Mouse (Mus musculus): ENCODE data around the gene Ifnl3. TPM values are rescaled to one million over a fixed set of nuclear protein-coding genes. Genes with fewer than 3 reads are reported as not detected.

The Ifnl3 gene
- polyA plus RNA-seq, 1 experiment from 2014 or later: not detected

DNA sequence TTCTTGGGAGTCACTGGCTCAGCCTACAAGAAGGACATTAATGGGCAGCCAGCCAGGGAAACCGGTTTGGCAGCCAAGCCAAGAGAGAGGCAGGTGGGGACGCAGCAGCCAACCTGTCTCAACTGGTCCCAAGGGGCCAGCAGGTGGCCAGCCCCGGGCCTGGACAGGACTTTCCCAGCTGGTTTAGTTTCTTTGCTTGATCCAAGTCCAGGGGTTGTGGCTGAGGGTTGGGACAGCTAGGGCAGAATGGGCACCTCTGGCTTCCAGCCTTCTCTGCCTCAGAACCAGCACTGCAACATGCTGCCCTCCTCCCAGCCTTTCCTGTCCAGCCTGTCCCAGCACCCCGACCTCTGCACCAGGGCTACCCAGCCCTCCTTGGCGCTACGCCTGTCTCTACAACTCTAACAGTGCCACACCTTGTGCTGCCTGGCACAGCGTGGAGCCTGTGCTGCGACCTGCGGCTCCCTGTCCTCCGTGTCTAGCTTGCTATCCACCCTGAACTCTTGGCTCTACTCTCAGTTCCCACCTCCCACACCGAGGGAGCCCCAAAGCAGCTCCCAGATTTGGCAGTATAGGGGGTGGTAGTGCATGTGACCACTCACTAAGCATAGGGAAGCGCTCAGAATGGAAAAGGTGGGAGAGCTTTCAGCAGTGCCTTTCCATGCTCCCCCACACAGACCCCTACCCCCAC is 47.8 kb downstream of the Ifnl3 start:
- WGBS: 73% methylated on average over 12 of the region's 12 CpGs
- Histone ChIP-seq H3K27ac (no peak overlapping the region), H3K4me2 (no peak overlapping the region), H3K4me1 (peaks cover 24% of the 10 kb centered on the region), H3K9ac (no peak overlapping the region), H3K9me3 (replicated peaks) (no peaks in the 10 kb centered on the region), H3K4me3 (no peak overlapping the region), H3K36me3 (ENCODE audit: poor library complexity, severe bottlenecking) (peaks cover 38% of the 10 kb centered on the region), H3K27me3 (no peaks in the 10 kb centered on the region)
- ATAC-seq: no peak

DNA sequence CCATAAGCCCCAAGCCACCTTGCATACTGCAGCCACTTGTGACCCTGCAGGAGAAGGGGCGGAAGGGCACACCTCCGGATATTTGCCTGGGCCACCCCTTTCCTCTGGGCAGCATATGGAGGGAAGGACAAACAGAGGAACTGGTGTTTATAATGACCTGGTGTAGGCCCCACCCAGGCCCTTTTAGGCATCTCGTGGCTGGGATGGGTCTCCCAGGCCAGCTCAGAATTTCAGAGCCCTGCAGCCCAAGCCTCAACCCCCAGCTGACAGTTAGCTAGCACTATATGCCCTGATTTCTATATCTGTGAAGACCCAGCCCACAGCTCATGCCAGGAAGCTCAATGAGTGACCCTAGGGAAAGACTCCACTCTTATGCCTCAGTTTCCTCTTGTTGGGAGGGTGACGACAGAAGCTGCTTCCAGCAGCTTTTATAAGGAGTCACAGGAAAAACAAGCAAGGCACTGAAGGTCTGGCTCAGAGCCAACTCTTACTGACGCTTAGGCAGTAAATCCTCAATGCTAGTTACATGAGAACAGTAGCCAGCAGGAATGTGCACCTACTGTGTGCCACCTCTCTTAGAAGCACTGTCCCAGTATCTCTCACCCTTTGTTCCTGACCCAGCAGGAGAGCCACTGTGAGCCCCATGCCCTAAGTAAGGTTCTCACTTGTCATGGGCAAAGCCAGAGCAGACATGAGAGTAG is 48.5 kb downstream of the Ifnl3 start:
- no peaks in the 10 kb centered on the region for H3K9me3 ChIP-seq (replicated peaks)
- ATAC-seq: no peak
- H3K27ac ChIP-seq: no peak overlapping the region; the same call in 1 of the 2 replicates
- H3K9ac ChIP-seq: no peak overlapping the region
- no peaks in the 10 kb centered on the region for H3K27me3 ChIP-seq
- no peak overlapping the region for H3K4me2 ChIP-seq
- peaks cover 31% of the 10 kb centered on the region for H3K36me3 ChIP-seq (ENCODE audit: poor library complexity, severe bottlenecking)
- peaks cover 24% of the 10 kb centered on the region for H3K4me1 ChIP-seq
- 48% methylated on average over 5 of the region's 5 CpGs for WGBS
- no peak overlapping the region for H3K4me3 ChIP-seq

DNA sequence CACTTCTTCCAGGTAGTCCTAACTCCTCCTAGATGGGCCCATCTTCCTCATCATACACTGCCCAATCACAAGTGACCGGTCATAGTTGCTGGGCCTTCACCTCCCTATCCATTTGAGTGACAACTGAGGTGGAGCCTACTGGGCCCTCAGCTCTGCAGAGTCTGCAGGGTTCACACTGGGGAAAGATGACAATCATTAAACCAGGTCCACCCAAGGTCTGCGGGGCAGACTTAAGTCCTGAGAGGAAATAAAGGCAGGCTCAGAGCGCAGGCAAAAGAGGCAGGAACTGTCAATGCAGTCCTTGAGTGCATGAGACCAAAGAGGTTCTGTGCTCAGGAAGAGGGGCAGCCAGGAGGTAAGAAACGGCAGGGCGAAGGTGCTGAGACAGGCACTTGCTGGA is 50.1 kb downstream of the Ifnl3 start:
- Histone ChIP-seq H3K36me3 (ENCODE audit: poor library complexity, severe bottlenecking) (peaks cover 16% of the 10 kb centered on the region), H3K9me3 (replicated peaks) (no peaks in the 10 kb centered on the region), H3K4me2 (no peak overlapping the region), H3K9ac (no peak overlapping the region), H3K4me1 (peaks cover 32% of the 10 kb centered on the region), H3K27ac (no peak overlapping the region), H3K4me3 (no peak overlapping the region), H3K27me3 (no peaks in the 10 kb centered on the region)
- WGBS: 92% methylated on average over 5 of the region's 5 CpGs
- no peak for ATAC-seq

DNA sequence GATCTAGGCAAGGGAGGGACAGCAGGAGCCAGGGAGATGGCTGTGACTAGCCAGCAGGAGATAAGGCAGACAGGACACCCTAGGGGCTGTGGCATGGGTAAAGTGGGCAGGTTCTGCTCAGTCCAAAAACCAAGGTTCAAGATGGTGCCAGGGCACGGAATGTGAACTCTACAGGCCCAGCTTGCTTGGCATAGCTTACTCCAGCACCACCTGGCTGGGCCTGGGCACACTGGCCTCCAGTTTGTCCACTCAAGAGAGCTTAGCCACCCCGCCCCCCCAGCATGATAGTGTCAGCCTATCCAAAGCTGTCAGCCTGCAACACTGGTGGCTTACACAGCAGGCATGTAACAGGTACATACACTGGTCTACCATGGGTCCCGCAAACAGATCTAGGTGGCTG is 50.6 kb downstream of the Ifnl3 start:
- no peaks in the 10 kb centered on the region for H3K9me3 ChIP-seq (replicated peaks)
- peaks cover 10% of the 10 kb centered on the region for H3K36me3 ChIP-seq (ENCODE audit: poor library complexity, severe bottlenecking)
- H3K4me2 ChIP-seq: no peak overlapping the region
- no peaks in the 10 kb centered on the region for H3K27me3 ChIP-seq
- H3K27ac ChIP-seq: no peak overlapping the region
- no peak for ATAC-seq
- WGBS: 93% methylated on average over 3 of the region's 3 CpGs
- H3K9ac ChIP-seq: no peak overlapping the region
- no peak overlapping the region for H3K4me3 ChIP-seq
- peaks cover 32% of the 10 kb centered on the region for H3K4me1 ChIP-seq

Small RNAs within 50 kb of the gene (microRNA-seq; reads per million reads assigned to microRNA genes)
- not detected for gene Mir7049

Other genes starting within 250 kb of the Ifnl3 start
- gene Eid2b, start 245.1 kb upstream of the Ifnl3 start, polyA plus RNA-seq (2015; fragmentation: Nextera tagmentation; extraction: Ambion mirVana): 30.3 and 31.4 TPM in 2 replicates
- gene Selenov, start 231.7 kb upstream of the Ifnl3 start, polyA plus RNA-seq (2015; fragmentation: Nextera tagmentation; extraction: Ambion mirVana): 0.33 and 0.39 TPM in 2 replicates
- 20.3 and 22.2 TPM in 2 replicates for gene Dll3, start 220.6 kb upstream of the Ifnl3 start, polyA plus RNA-seq (2015; fragmentation: Nextera tagmentation; extraction: Ambion mirVana)
- 168 and 179 TPM in 2 replicates for gene Timm50, start 210.8 kb upstream of the Ifnl3 start, polyA plus RNA-seq (2015; fragmentation: Nextera tagmentation; extraction: Ambion mirVana)
- gene Supt5, start 184.1 kb upstream of the Ifnl3 start, polyA plus RNA-seq (2015; fragmentation: Nextera tagmentation; extraction: Ambion mirVana): 93.4 and 102 TPM in 2 replicates
- gene Rps16, start 172.2 kb upstream of the Ifnl3 start, polyA plus RNA-seq (2015; fragmentation: Nextera tagmentation; extraction: Ambion mirVana): 644 and 704 TPM in 2 replicates
- 43.1 and 50.0 TPM in 2 replicates for gene Plekhg2, start 150.2 kb upstream of the Ifnl3 start, polyA plus RNA-seq (2015; fragmentation: Nextera tagmentation; extraction: Ambion mirVana)
- gene Zfp36, start 142.6 kb upstream of the Ifnl3 start, polyA plus RNA-seq (2015; fragmentation: Nextera tagmentation; extraction: Ambion mirVana): 4.5 and 4.8 TPM in 2 replicates
- gene Med29, start 130.1 kb upstream of the Ifnl3 start, polyA plus RNA-seq (2015; fragmentation: Nextera tagmentation; extraction: Ambion mirVana): 49.3 and 51.5 TPM in 2 replicates
- 95.4 and 97.1 TPM in 2 replicates for gene Paf1, start 129.9 kb upstream of the Ifnl3 start, polyA plus RNA-seq (2015; fragmentation: Nextera tagmentation; extraction: Ambion mirVana)
- gene Gmfg, start 85.4 kb upstream of the Ifnl3 start, polyA plus RNA-seq (2015; fragmentation: Nextera tagmentation; extraction: Ambion mirVana): 2.5 and 2.8 TPM in 2 replicates
- 5.9 and 6.1 TPM in 2 replicates for gene Lrfn1, start 70.9 kb upstream of the Ifnl3 start, polyA plus RNA-seq (2015; fragmentation: Nextera tagmentation; extraction: Ambion mirVana)
- not detected in 2 replicates for gene Ifnl2, start 12.4 kb upstream of the Ifnl3 start, polyA plus RNA-seq (2015; fragmentation: Nextera tagmentation; extraction: Ambion mirVana)
- gene Sycn, start 18.0 kb downstream of the Ifnl3 start, polyA plus RNA-seq (2015; fragmentation: Nextera tagmentation; extraction: Ambion mirVana): not detected in 2 replicates
- gene Nccrp1, start 24.4 kb downstream of the Ifnl3 start, polyA plus RNA-seq (2015; fragmentation: Nextera tagmentation; extraction: Ambion mirVana): not detected in 2 replicates
- gene Samd4b, start 75.3 kb downstream of the Ifnl3 start, polyA plus RNA-seq (2015; fragmentation: Nextera tagmentation; extraction: Ambion mirVana): 20.0 and 20.5 TPM in 2 replicates
- 36.1 and 36.8 TPM in 2 replicates for gene Pak4, start 75.3 kb downstream of the Ifnl3 start, polyA plus RNA-seq (2015; fragmentation: Nextera tagmentation; extraction: Ambion mirVana)
- not detected in 2 replicates for gene Acp7, start 108.5 kb downstream of the Ifnl3 start, polyA plus RNA-seq (2015; fragmentation: Nextera tagmentation; extraction: Ambion mirVana)
- gene Fbxo27, start 170.0 kb downstream of the Ifnl3 start, polyA plus RNA-seq (2015; fragmentation: Nextera tagmentation; extraction: Ambion mirVana): 3.6 and 3.8 TPM in 2 replicates
- gene Fbxo17, start 194.0 kb downstream of the Ifnl3 start, polyA plus RNA-seq (2015; fragmentation: Nextera tagmentation; extraction: Ambion mirVana): 4.4 and 5.3 TPM in 2 replicates
- gene Mrps12, start 219.0 kb downstream of the Ifnl3 start, polyA plus RNA-seq (2015; fragmentation: Nextera tagmentation; extraction: Ambion mirVana): 107 and 122 TPM in 2 replicates
- gene Sars2, start 219.2 kb downstream of the Ifnl3 start, polyA plus RNA-seq (2015; fragmentation: Nextera tagmentation; extraction: Ambion mirVana): 23.0 and 23.7 TPM in 2 replicates
- not detected in 2 replicates for gene Ccer2, start 233.3 kb downstream of the Ifnl3 start, polyA plus RNA-seq (2015; fragmentation: Nextera tagmentation; extraction: Ambion mirVana)
- gene Sirt2, start 243.9 kb downstream of the Ifnl3 start, polyA plus RNA-seq (2015; fragmentation: Nextera tagmentation; extraction: Ambion mirVana): 86.3 and 86.9 TPM in 2 replicates
- gene Nfkbib, start 244.7 kb downstream of the Ifnl3 start, polyA plus RNA-seq (2015; fragmentation: Nextera tagmentation; extraction: Ambion mirVana): 51.0 and 52.9 TPM in 2 replicates

Data from forebrain, embryonic 13.5 days (tissue).